Mouse (Mus musculus) forebrain, embryonic 10.5 days (tissue): ENCODE measurements around the gene Spen. TPM values are rescaled to one million over a fixed set of nuclear protein-coding genes. Genes with fewer than 3 reads are reported as not detected.

Experiments used
- DNase-seq: peaks from one replicate; pipeline ENCODE4 v3.0.0-alpha.2; 2017; ENCODE audit warnings: low spot score; ENCODE audit errors: extremely low spot score
- H3K27ac ChIP-seq: fragments of 300-500 bp; sonication (generic); 2 replicates; pipeline ENCODE4 v1.5.1; 2016; ENCODE audit warnings: mild to moderate bottlenecking
- H3K27me3 ChIP-seq: fragments of 300-500 bp; sonication (generic); 2 replicates; pipeline ENCODE4 v1.6.1; 2016; ENCODE audit warnings: mild to moderate bottlenecking; ENCODE audit not compliant: poor library complexity, severe bottlenecking
- H3K36me3 ChIP-seq: fragments of 300-500 bp; sonication (generic); replicated peaks from 2 replicates; pipeline ENCODE4 v1.6.1; 2016; ENCODE audit warnings: mild to moderate bottlenecking, moderate library complexity
- H3K4me1 ChIP-seq: fragments of 300-500 bp; sonication (generic); 2 replicates; pipeline ENCODE4 v1.6.1; 2016
- H3K4me3 ChIP-seq: fragments of 300-500 bp; sonication (generic); 2 replicates; pipeline ENCODE4 v1.5.1; 2016; ENCODE audit warnings: mild to moderate bottlenecking, moderate library complexity
- H3K9me3 ChIP-seq: fragments of 300-500 bp; sonication (generic); 2 replicates; pipeline ENCODE4 v1.6.1; 2016; ENCODE audit warnings: mild to moderate bottlenecking, moderate library complexity
- WGBS: fragments of 180-500 bp; shearing (Covaris S2); methylation state at CpG from one replicate; pipeline ENCODE4 v1.1.7; 2016; 5-methylcytosine and 5-hydroxymethylcytosine counted together
- polyA plus RNA-seq: library from polyadenylated mRNA; unstranded; fragments of >200 nt; fragmentation: Nextera tagmentation; extraction: Ambion mirVana; gene quantifications from 2 replicates; pipeline ENCODE4 v1.2.1, GENCODE M21; 2016

Gene Spen
- polyA plus RNA-seq, 1 experiment from 2014 or later: 12.0 TPM

GRCm38 (mm10) chr4:141514179-141514641 lies 24.2 kb downstream of the Spen start:
- peaks cover 71% of the 10 kb centered on the region for H3K36me3 ChIP-seq
- H3K27ac ChIP-seq: no peak overlapping the region
- no peaks in the 10 kb centered on the region for H3K9me3 ChIP-seq
- no peaks in the 10 kb centered on the region for H3K27me3 ChIP-seq
- 78% methylated on average over 12 of the region's 12 CpGs for WGBS
- no peak for DNase-seq
- H3K4me3 ChIP-seq: no peak overlapping the region
- 0 out of 2 replicates have a peak, but pooled peaks cover 4% of the 10 kb centered on the region for H3K4me1 ChIP-seq

GRCm38 (mm10) chr4:141512145-141512544 lies 26.3 kb downstream of the Spen start:
- DNase-seq: no peak
- H3K27me3 ChIP-seq: no peaks in the 10 kb centered on the region
- peaks cover 5% of the 10 kb centered on the region for H3K4me1 ChIP-seq
- no peak overlapping the region for H3K27ac ChIP-seq
- peaks cover 52% of the 10 kb centered on the region for H3K36me3 ChIP-seq
- no peak overlapping the region for H3K4me3 ChIP-seq
- 84% methylated on average over 6 of the region's 6 CpGs for WGBS
- H3K9me3 ChIP-seq: no peaks in the 10 kb centered on the region

GRCm38 (mm10) chr4:141510457-141510856 lies 27.9 kb downstream of the Spen start:
- WGBS: 88% methylated on average over 13 of the region's 13 CpGs
- DNase-seq: no peak
- no peak overlapping the region for H3K4me3 ChIP-seq
- no peak overlapping the region for H3K27ac ChIP-seq
- no peaks in the 10 kb centered on the region for H3K9me3 ChIP-seq
- H3K36me3 ChIP-seq: peaks cover 35% of the 10 kb centered on the region
- H3K4me1 ChIP-seq: peaks cover 14% of the 10 kb centered on the region
- H3K27me3 ChIP-seq: no peaks in the 10 kb centered on the region

DNA sequence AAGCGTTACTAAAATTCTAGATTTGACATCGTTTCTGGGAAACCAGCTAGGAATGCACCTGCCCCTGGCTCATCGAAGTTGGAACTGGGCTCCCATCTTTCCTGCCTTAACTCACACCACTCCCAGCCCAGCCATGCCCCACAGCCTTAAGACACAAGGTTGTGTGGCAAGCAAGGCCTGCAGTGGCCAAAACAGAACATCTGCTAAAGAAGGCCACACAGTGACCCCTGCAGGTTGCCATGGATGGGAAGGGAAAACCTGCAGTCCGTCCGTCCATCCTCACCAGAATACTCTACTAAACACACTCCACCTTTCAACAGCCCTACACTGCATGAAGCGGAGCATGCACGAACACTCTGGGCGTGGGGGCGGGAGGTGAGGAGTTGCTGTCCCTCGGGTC lies 31.5 kb downstream of the Spen start:
- peak overlapping the region; percentile 46; the same call in 1 of the 2 replicates for H3K27ac ChIP-seq
- DNase-seq: no peak
- H3K36me3 ChIP-seq: peaks cover 21% of the 10 kb centered on the region
- H3K4me3 ChIP-seq: no peak overlapping the region
- no peaks in the 10 kb centered on the region for H3K9me3 ChIP-seq
- 86% methylated on average over 10 of the region's 10 CpGs for WGBS
- H3K4me1 ChIP-seq: peaks cover 20% of the 10 kb centered on the region
- no peaks in the 10 kb centered on the region for H3K27me3 ChIP-seq

- Histone ChIP-seq H3K4me1 (peaks cover 26% of the 10 kb centered on the region), H3K9me3 (no peaks in the 10 kb centered on the region), H3K36me3 (peaks cover 23% of the 10 kb centered on the region), H3K27me3 (no peaks in the 10 kb centered on the region), H3K27ac (peak overlapping the region; percentile 46; the same call in 1 of the 2 replicates), H3K4me3 (no peak overlapping the region)
- DNase-seq: no peak
- 87% methylated on average over 10 of the region's 10 CpGs for WGBS
These were observed 32.0 kb downstream of the Spen start for GRCm38 (mm10) chr4:141506352-141506751.

GRCm38 (mm10) chr4:141505810-141506209 lies 32.6 kb downstream of the Spen start:
- DNase-seq: no peak
- Histone ChIP-seq H3K4me3 (no peak overlapping the region), H3K27me3 (no peaks in the 10 kb centered on the region), H3K27ac (no peak overlapping the region), H3K36me3 (peaks cover 21% of the 10 kb centered on the region), H3K9me3 (no peaks in the 10 kb centered on the region), H3K4me1 (peaks cover 31% of the 10 kb centered on the region)
- WGBS: 92% methylated on average over 11 of the region's 11 CpGs

DNA sequence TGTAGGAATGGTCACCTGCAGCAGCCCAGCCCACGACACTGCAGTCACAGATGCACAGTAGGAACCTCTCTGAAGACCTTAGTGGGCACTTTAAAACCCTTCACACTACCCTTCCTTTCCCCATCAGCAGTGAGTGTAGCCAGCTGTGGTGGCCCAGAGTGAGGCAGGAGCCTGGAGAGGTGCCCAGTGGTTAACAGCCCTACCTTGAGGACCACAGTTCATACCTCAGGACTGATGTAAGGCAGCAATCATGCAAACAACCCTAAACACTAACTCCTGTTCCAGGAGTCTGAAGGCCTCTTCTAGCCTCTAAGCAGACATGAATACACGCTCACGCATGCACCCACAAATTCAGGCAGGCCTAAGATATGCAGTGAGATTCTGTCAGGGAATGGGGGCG lies 33.9 kb downstream of the Spen start:
- H3K27ac ChIP-seq: no peak overlapping the region
- no peak overlapping the region for H3K4me3 ChIP-seq
- peaks cover 36% of the 10 kb centered on the region for H3K4me1 ChIP-seq
- H3K27me3 ChIP-seq: no peaks in the 10 kb centered on the region
- WGBS: 95% methylated on average over 4 of the region's 4 CpGs
- DNase-seq: no peak
- H3K9me3 ChIP-seq: no peaks in the 10 kb centered on the region
- peaks cover 27% of the 10 kb centered on the region for H3K36me3 ChIP-seq

GRCm38 (mm10) chr4:141502723-141503122 lies 35.7 kb downstream of the Spen start:
- Histone ChIP-seq H3K27ac (no peak overlapping the region), H3K27me3 (no peaks in the 10 kb centered on the region), H3K4me3 (no peak overlapping the region), H3K36me3 (peaks cover 29% of the 10 kb centered on the region), H3K9me3 (no peaks in the 10 kb centered on the region), H3K4me1 (peaks cover 36% of the 10 kb centered on the region)
- no peak for DNase-seq
- WGBS: 78% methylated on average over 5 of the region's 5 CpGs

DNA sequence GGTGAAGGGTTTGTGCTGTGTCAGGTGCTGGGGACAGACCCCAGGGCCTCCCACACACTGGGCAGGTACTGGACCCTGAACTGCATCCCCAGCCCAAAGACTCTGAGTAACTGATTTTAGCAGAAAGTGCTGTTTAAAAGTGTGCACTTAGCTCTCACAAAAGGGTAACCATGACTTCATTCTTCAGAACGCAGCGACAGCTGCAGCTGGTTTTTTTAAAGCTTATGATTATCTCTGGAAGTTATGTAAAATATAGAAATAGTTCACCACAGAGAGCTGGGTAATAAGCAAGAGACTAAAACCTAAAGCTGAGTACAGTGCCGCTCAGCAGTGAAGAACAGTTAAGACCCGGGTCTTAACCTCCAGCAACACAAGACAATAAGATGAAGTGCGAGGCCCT lies 37.3 kb downstream of the Spen start:
- 82% methylated on average over 5 of the region's 5 CpGs for WGBS

DNA sequence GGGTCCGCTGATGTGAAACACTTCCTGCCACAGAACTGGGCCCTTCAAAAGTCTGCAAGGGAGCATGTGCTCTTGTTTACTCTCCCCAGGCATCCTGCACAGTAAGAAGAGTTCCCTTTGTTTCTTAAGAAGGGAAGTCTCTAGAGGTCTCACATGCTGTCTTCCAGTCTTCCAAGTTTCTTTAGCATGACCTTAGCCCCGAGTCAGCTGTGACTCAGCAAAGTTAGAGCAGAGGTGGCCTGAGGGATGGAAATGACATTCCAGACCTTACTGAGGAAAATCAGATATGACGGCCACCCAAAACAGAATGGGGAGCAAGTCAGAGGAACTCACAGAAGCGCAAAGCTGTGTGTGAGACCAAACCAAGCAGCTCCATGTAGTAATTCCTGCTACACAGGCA lies 37.8 kb downstream of the Spen start:
- Histone ChIP-seq H3K36me3 (peaks cover 35% of the 10 kb centered on the region), H3K4me3 (no peak overlapping the region), H3K27ac (no peak overlapping the region), H3K9me3 (no peaks in the 10 kb centered on the region), H3K4me1 (peaks cover 27% of the 10 kb centered on the region), H3K27me3 (no peaks in the 10 kb centered on the region)
- 67% methylated on average over 4 of the region's 4 CpGs for WGBS
- no peak for DNase-seq

More for the DNA sequence above, 37.3 kb downstream of the Spen start:
- Histone ChIP-seq H3K9me3 (no peaks in the 10 kb centered on the region), H3K27me3 (no peaks in the 10 kb centered on the region), H3K4me3 (no peak overlapping the region), H3K27ac (no peak overlapping the region), H3K4me1 (peaks cover 27% of the 10 kb centered on the region), H3K36me3 (peaks cover 32% of the 10 kb centered on the region)
- no peak for DNase-seq

DNA sequence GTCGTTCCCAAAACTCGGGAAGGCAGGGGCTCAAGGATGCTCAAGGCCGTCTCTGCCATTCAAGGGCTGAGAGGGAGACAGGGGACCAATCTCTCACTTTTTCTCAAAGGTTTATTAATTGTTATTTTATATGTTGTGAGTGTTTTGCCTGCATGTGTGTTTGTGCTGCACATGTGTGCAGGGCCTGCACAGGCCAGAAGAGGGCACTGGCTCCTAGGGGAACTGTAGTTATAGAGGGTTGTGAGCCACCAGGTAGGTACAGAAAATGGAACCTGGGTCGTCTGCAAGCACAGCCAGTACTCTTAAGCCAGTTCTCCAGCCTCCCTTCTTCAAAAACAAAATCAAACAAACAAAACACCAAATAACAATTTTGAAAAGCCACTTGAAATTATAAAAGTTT lies 49.7 kb downstream of the Spen start:
- Histone ChIP-seq H3K36me3 (peaks cover 100% of the 10 kb centered on the region), H3K27me3 (no peaks in the 10 kb centered on the region), H3K9me3 (no peaks in the 10 kb centered on the region; the same call in 1 of the 2 replicates), H3K27ac (no peak overlapping the region), H3K4me1 (no peaks in the 10 kb centered on the region), H3K4me3 (no peak overlapping the region)
- WGBS: 86% methylated on average over 4 of the region's 4 CpGs
- DNase-seq: no peak

- H3K9me3 ChIP-seq: no peaks in the 10 kb centered on the region; the same call in 1 of the 2 replicates
- H3K27me3 ChIP-seq: no peaks in the 10 kb centered on the region
- no peaks in the 10 kb centered on the region for H3K4me1 ChIP-seq
- no peak for DNase-seq
- H3K36me3 ChIP-seq: peaks cover 100% of the 10 kb centered on the region
- WGBS: 95% methylated on average over 11 of the region's 11 CpGs
- no peak overlapping the region for H3K4me3 ChIP-seq
- H3K27ac ChIP-seq: no peak overlapping the region
These were observed 50.8 kb downstream of the Spen start for GRCm38 (mm10) chr4:141487581-141487980.

DNA sequence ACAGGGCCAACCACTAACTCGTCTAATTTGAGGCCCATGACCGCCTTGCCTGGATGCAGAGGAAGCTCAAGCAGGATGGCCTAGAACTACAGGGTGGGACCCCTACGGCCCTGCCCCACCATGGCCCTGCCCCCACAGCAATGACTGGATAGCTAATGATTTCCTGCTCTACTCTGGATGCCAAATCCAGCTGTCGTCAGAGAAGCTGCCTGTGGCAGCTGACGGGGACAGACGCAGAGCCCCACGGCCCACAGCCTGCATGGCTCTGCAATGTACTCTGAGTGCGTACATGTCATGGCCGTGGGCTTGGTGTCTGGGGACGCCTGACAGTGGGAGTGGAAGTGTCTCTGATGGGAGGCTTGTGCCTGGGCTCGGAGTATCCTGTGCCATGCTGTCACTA lies 54.3 kb downstream of the Spen start:
- Histone ChIP-seq H3K27me3 (no peaks in the 10 kb centered on the region), H3K4me3 (no peak overlapping the region), H3K36me3 (peaks cover 100% of the 10 kb centered on the region), H3K27ac (no peak overlapping the region), H3K9me3 (no peaks in the 10 kb centered on the region; the same call in 1 of the 2 replicates), H3K4me1 (no peaks in the 10 kb centered on the region)
- DNase-seq: no peak
- WGBS: 89% methylated on average over 11 of the region's 11 CpGs

GRCm38 (mm10) chr4:141479411-141479810 lies 59.0 kb downstream of the Spen start:
- no peaks in the 10 kb centered on the region for H3K4me1 ChIP-seq
- H3K9me3 ChIP-seq: no peaks in the 10 kb centered on the region
- no peak for DNase-seq
- no peak overlapping the region for H3K4me3 ChIP-seq
- peaks cover 100% of the 10 kb centered on the region for H3K36me3 ChIP-seq
- WGBS: 93% methylated on average over 8 of the region's 8 CpGs
- H3K27ac ChIP-seq: no peak overlapping the region
- no peaks in the 10 kb centered on the region for H3K27me3 ChIP-seq
